Mouse (Mus musculus): ENCODE measurements at regions not wholly inside any gene's neighbourhood (a gene's known extent, or its start where the extent isn't known, plus 50 kb on each side); places are given as distances from the start of the nearest gene placed in this dataset.

- TF ChIP-seq POLR2A (IDR thresholded peaks at IDR 0.05; ENCODE audit: borderline replicate concordance, extremely low read depth, low read depth, low read length) (no peak), CTCF (IDR thresholded peaks at IDR 0.05; ENCODE audit: insufficient read depth, low read length) (no peak)
Measured at GRCm38 (mm10) chr16:86377991-86378390, 476.4 kb upstream of the Adamts5 start.

Data from lung, adult 2 months (tissue).